ENCODE assay signal across 8 mouse cellular contexts in the genomic region with DNA sequence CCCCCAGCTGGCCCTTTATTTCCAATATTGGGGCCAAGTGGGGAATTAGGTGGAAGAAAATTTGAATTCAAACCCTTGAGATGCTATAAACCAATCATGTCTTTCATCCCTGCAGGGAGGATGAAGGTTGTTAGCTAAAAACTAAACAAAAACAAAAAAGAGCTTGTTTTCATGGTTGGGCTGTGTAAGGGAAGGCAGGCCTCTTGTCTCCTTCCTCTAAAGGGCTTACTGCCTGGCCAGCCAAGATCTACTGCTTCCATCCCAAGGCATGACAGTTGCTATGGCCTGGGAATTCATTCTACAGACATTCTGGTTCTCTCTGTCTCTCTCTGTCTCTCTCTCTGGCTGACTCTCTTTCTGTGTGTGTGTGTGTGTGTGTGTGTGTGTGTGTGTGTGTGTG. TPM values are rescaled to one million over a fixed set of nuclear protein-coding genes. Genes with fewer than 3 reads are reported as not detected.
DNase-seq lines count a peak whose midpoint lies in the region; ATAC-seq and TF ChIP-seq lines count a peak whose summit lies in the region.

No protein-coding gene starts in this region.

- H3ac ChIP-seq in myocyte (ENCODE audit: control insufficient read depth, insufficient read length): no peak overlapping the region

- H3K4me1 ChIP-seq in kidney, embryonic 15.5 days: peaks cover 31% of the 10 kb centered on the region
- H3K4me1 ChIP-seq in embryonic facial prominence, embryonic 13.5 days: peaks cover 7% of the 10 kb centered on the region; the same call in 1 of the 2 replicates
- peaks cover 4% of the 10 kb centered on the region for H3K4me1 ChIP-seq in intestine, embryonic 16.5 days (ENCODE audit: control insufficient read depth, insufficient read depth, low read length)

- no peak overlapping the region for H3K27ac ChIP-seq in kidney, embryonic 15.5 days
- H3K27ac ChIP-seq in embryonic facial prominence, embryonic 13.5 days: no peak overlapping the region
- H3K27ac ChIP-seq in intestine, embryonic 16.5 days (ENCODE audit: low read length): no peak overlapping the region

- H3K9ac ChIP-seq in kidney, embryonic 15.5 days: peak overlapping the region; percentile 75
- peak overlapping the region; percentile 84 for H3K9ac ChIP-seq in embryonic facial prominence, embryonic 13.5 days
- no peak overlapping the region; the same call in 1 of the 2 replicates for H3K9ac ChIP-seq in intestine, embryonic 16.5 days (ENCODE audit: low read depth, low read length)

- H3K4me2 ChIP-seq in kidney, embryonic 15.5 days: peak overlapping the region; percentile 93
- peak overlapping the region; percentile 89 for H3K4me2 ChIP-seq in embryonic facial prominence, embryonic 13.5 days
- H3K4me2 ChIP-seq in intestine, embryonic 16.5 days (ENCODE audit: low read depth, low read length): peak overlapping the region; percentile 90
- H3K4me2 ChIP-seq in myocyte (ENCODE audit: low read depth): no peak overlapping the region

- ATAC-seq in kidney, embryonic 15.5 days (replicated peaks; ENCODE audit: low FRiP score): no peak
- ATAC-seq in embryonic facial prominence, embryonic 13.5 days (ENCODE audit: insufficient number of reproducible peaks, insufficient read depth, low FRiP score, low TSS enrichment, low read depth): no peak
- ATAC-seq in intestine, embryonic 16.5 days: no peak

- no peaks in the 10 kb centered on the region for H3K9me3 ChIP-seq in kidney, embryonic 15.5 days (replicated peaks)
- H3K9me3 ChIP-seq in embryonic facial prominence, embryonic 13.5 days: no peaks in the 10 kb centered on the region
- no peaks in the 10 kb centered on the region for H3K9me3 ChIP-seq in intestine, embryonic 16.5 days (ENCODE audit: control insufficient read depth, low read length)

- H3K27me3 ChIP-seq in kidney, embryonic 15.5 days: peaks cover 4% of the 10 kb centered on the region; the same call in 1 of the 2 replicates
- no peaks in the 10 kb centered on the region; the same call in 1 of the 2 replicates for H3K27me3 ChIP-seq in embryonic facial prominence, embryonic 13.5 days
- H3K27me3 ChIP-seq in intestine, embryonic 16.5 days (replicated peaks; ENCODE audit: control insufficient read depth, insufficient read depth, low read length): no peaks in the 10 kb centered on the region
- no peaks in the 10 kb centered on the region for H3K27me3 ChIP-seq in myocyte (ENCODE audit: control insufficient read depth, insufficient read depth, insufficient read length)

- no peaks in the 10 kb centered on the region for H3K79me2 ChIP-seq in myocyte (ENCODE audit: control insufficient read depth, insufficient read depth)

- TF ChIP-seq POLR2A in myocyte (IDR thresholded peaks at IDR 0.05; ENCODE audit: insufficient read length, low read depth): no peak

- peak overlapping the region; percentile 71 for H3K4me3 ChIP-seq in kidney, embryonic 15.5 days (replicated peaks)
- peak overlapping the region; percentile 84 for H3K4me3 ChIP-seq in embryonic facial prominence, embryonic 13.5 days
- peak overlapping the region; percentile 82 for H3K4me3 ChIP-seq in intestine, embryonic 16.5 days (ENCODE audit: low read length)
- peak overlapping the region; percentile 32 for H3K4me3 ChIP-seq in myocyte

- H3K36me3 ChIP-seq in kidney, embryonic 15.5 days: peaks cover 27% of the 10 kb centered on the region
- H3K36me3 ChIP-seq in embryonic facial prominence, embryonic 13.5 days: no peaks in the 10 kb centered on the region; the same call in 1 of the 2 replicates
- no peaks in the 10 kb centered on the region for H3K36me3 ChIP-seq in intestine, embryonic 16.5 days (ENCODE audit: control insufficient read depth, insufficient read depth, low read length)
- no peaks in the 10 kb centered on the region for H3K36me3 ChIP-seq in myocyte (ENCODE audit: control insufficient read depth, insufficient read depth)

- no peak for DNase-seq in kidney, postnatal 14 days
- no peak for DNase-seq in retina, postnatal 1 day
- no peak for DNase-seq in adrenal gland, postnatal 14 days
- DNase-seq in layer of hippocampus, postnatal 25 days (ENCODE audit: extremely low spot score in 1 of 2, low spot score in 1 of 2): no peak

TF ChIP-seq in myocyte, 11 proteins besides CTCF, POLR2A, EP300 and RAD21:
- TF ChIP-seq MAX (IDR thresholded peaks at IDR 0.05; ENCODE audit: low read depth): no peak
- TF ChIP-seq TCF3 (IDR thresholded peaks at IDR 0.05; ENCODE audit: insufficient read length, low read depth): no peak
- TF ChIP-seq USF1 (IDR thresholded peaks at IDR 0.05; ENCODE audit: low read depth): no peak
- TF ChIP-seq POLR2AphosphoS2 (IDR thresholded peaks at IDR 0.05; ENCODE audit: insufficient read length, low read depth): no peak
- no peak for TF ChIP-seq REST (IDR thresholded peaks at IDR 0.05; ENCODE audit: insufficient read depth, insufficient read length)
- no peak for TF ChIP-seq TCF12 (IDR thresholded peaks at IDR 0.05; ENCODE audit: insufficient read depth, poor library complexity, severe bottlenecking)
- TF ChIP-seq MYOD1 (IDR thresholded peaks at IDR 0.05; ENCODE audit: control insufficient read depth in 1 of 3, insufficient read length in 2 of 3, low read depth in 2 of 3): no peak
- no peak for TF ChIP-seq MYOG (IDR thresholded peaks at IDR 0.05; ENCODE audit: control insufficient read depth in 1 of 3, insufficient read depth in 1 of 3, insufficient read length in 2 of 3, low read depth in 2 of 3)
- TF ChIP-seq SRF (IDR thresholded peaks at IDR 0.05; ENCODE audit: control insufficient read depth, insufficient read length, low read depth): no peak

RNA-seq across cellular contexts. Expression of gene Tnfrsf21, which starts 1.7 kb away (rescaled TPM):
- polyA plus RNA-seq in kidney, embryonic 15.5 days (2015; fragmentation: Nextera tagmentation; extraction: Ambion mirVana): 51.9 and 53.8 TPM in 2 replicates
- 24.9 and 35.7 TPM in 2 replicates for polyA plus RNA-seq in embryonic facial prominence, embryonic 13.5 days (2015; fragmentation: Nextera tagmentation; extraction: Ambion mirVana)
- polyA plus RNA-seq in intestine, embryonic 16.5 days (2015; fragmentation: Nextera tagmentation; extraction: Ambion mirVana): 13.4 and 14.2 TPM in 2 replicates
- polyA plus RNA-seq in myocyte (2012; fragmentation: generic; extraction: Trizol): 2.6 TPM
- 10.5 and 13.9 TPM in 2 replicates for total RNA-seq in adrenal gland, postnatal 14 days (2021)
- total RNA-seq in layer of hippocampus, postnatal 25 days (2021): 100 to 1,000 TPM; 115 to 120 TPM

Comparison
In these comparisons a context has a peak if more than half of its experiments do, and no peak if none do; other contexts are left out.
1. H3K4me3 ChIP-seq: peak in every context shown above with its lines; median percentile 84 in embryonic facial prominence, embryonic 13.5 days; 82 in intestine, embryonic 16.5 days; 71 in kidney, embryonic 15.5 days; 32 in myocyte.